Mouse (Mus musculus) testis, postnatal 14 days (tissue): Measurements from ENCODE around the gene Nrn1.

ENCODE experiments used
- DNase-seq: peaks from one replicate; pipeline ENCODE4 v3.0.0; 2021; ENCODE audit warnings: low spot score

Gene Nrn1

DNA sequence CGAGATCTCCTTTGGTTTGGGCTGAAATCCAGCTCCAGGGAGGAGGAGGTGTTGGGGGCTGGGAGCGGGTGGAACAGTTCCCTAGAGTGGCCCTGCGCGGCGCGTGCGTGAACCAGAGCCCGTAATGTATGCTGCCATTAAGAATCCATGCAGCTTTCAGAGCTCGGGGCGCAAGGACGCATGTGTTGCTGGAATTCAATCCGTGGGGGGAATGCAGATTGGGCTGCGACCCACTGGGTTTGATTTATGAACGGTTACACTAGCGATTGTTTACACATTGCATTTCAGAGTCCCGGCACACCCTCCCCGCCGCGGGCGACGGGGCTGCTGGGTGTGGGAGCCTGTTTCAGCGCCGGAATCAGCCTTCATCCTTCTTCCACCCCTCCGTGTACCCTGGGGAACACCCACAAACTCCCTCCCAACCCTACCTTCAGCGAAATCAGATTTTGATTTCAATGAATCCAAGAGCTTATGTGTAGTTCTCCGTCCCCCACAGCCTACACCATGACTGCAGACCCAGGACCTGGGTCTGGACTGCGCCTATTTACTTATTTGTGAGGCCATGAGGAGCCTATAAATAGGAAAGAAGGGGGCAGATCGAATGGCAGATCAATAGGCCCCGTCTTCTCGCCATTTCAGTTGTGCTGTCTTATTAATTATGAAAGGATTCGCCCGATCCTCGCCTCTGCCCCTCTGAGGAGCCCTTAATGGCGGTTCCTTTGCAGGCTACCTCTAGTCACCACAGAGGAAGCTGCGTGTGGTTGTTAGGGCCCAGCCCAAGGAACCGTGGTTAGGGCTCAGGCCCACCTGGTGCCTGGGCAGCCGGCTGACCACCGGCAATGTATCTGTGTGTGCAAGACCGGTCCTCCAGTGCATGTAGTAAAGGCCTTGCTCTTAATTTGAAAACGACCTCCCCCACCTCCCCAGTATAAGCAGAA lies 10.1 kb downstream of the Nrn1 start:
- DNase-seq = no peak

DNA sequence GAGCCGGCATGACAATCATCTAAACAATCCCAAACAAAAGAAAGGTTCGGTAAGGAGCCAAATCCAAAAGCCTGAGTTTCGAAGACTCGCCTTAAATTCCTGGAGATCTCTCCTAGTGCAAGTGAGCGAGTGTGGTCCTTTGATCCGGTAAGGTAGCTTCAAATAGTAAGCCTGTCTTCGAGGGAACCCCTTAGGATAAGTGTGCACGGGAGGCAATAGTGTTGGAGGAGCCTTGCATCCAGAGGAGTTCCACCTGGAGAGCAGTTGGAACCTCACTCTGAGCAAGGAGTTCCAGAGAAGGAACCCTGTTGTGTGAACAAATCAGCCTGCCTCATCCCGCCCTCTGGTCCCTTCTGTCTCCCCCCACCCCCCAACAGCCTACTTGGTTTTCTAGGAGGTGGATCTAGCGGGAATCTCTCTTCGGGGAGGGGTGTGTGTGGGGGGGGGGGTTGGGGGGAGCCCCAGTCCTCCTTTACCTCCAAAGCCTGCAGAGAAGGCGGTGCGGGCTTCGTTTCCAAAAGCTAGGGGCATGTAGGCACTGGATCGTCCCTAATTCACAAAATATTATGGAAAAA lies 11.1 kb downstream of the Nrn1 start:
- no peak for DNase-seq

DNA sequence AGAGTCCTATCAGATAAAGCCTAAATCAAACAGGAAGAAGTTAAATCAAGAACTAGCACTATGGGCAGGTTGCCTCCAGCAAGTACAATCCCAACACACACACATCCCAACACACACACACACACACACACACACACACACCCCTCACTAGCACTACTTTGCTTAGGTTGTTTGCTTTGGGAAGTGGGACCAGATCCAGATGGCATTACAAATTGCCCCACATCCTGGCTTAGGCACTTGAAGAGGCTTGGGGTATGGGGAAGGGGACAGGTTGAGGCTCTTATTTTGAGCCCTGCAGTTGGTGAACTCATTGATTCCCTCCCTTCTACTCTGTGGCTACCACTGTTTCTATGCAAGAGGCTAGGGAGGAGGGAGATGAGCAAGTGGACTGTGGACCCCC lies 12.6 kb downstream of the Nrn1 start:
- DNase-seq = no peak

- no peak for DNase-seq
Measured at GRCm38 (mm10) chr13:36720297-36721017, 14.5 kb downstream of the Nrn1 start.

- DNase-seq = no peak
Measured at GRCm38 (mm10) chr13:36717376-36717775, 17.6 kb downstream of the Nrn1 start.

GRCm38 (mm10) chr13:36716708-36717107 lies 18.2 kb downstream of the Nrn1 start:
- DNase-seq = no peak

- no peak for DNase-seq
Measured at GRCm38 (mm10) chr13:36714101-36714500, 20.8 kb downstream of the Nrn1 start.

GRCm38 (mm10) chr13:36707088-36707690 lies 27.7 kb downstream of the Nrn1 start:
- no peak for DNase-seq

- peak; percentile 5 for DNase-seq
Measured at GRCm38 (mm10) chr13:36696351-36696771, 38.6 kb downstream of the Nrn1 start.

- DNase-seq = no peak
Measured at GRCm38 (mm10) chr13:36695516-36696201, 39.3 kb downstream of the Nrn1 start.

DNA sequence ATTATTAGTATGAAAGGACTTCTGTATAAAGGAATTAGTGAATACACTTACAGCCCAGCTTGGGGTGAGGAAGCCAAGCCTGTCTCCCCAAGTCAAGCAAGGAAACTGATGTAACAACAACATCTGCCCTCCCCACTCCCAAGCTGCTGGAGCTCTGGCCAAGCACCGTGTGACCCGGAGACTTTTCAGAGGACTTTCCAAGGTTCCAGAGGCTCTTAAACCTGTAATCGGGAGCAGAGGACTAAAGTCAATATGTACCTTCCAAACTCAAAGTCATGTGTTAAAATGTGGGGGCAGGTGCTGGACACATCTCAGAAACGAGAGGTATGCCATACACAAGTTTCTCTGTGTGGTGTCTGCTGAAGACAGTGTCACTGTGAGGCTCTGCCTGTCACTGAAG lies 51.4 kb downstream of the Nrn1 start:
- no peak for DNase-seq

DNA sequence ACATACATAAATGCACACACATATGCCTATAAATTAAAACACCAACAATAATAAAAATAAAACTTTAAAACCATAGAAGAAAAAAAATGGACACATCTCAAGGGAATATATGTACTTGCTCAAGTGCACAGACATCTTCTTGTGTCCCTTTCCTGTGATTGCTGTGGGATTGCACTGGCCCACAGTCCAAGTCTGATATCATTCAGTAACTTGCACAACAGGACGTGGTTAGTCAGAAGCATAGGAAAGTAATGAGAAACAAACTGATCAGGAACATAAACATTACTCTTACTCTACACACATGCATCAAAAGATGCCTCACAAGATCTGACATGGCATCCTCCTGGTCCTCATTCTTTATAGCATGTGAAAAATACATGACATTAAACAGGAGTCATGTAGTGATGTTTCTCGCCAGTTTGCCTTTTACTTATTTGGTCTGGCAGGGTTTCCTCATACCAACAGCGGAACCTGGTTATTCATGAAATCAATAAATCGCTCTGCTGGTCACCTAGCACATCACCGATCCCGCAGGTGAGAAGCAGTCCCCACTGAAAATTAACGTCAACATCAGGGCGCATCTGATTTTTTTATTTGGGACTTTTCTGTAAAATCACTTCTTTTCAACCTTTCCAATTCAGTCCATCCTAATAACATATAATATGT lies 54.1 kb downstream of the Nrn1 start:
- DNase-seq = no peak

- no peak for DNase-seq
Measured at GRCm38 (mm10) chr13:36679345-36679744, 55.6 kb downstream of the Nrn1 start.
